Mouse (Mus musculus) hindbrain, embryonic 10.5 days (tissue): ENCODE measurements around the gene Zfp986. TPM values are rescaled to one million over a fixed set of nuclear protein-coding genes. Genes with fewer than 3 reads are reported as not detected.

Experiments used
- polyA plus RNA-seq: library from polyadenylated mRNA; unstranded; fragments of >200 nt; fragmentation: Nextera tagmentation; extraction: Ambion mirVana; gene quantifications from 2 replicates; pipeline ENCODE4 v1.2.1, GENCODE M21; 2016

Gene Zfp986
- polyA plus RNA-seq, 1 experiment from 2014 or later, result not detected

Other genes with a start within 250 kb of the Zfp986 start
- not detected in 2 replicates for gene Zfp980, start 198.1 kb upstream of the Zfp986 start, polyA plus RNA-seq
- not detected in 2 replicates for gene Zfp987, start 228.5 kb downstream of the Zfp986 start, polyA plus RNA-seq